Mouse (Mus musculus): ENCODE data around the gene Creb3l2. TPM values are rescaled to one million over a fixed set of nuclear protein-coding genes. Genes with fewer than 3 reads are reported as not detected.
A peak's percentile ranks its signal among the peaks of the same experiment; 100 is the strongest.

The Creb3l2 gene
- polyA plus RNA-seq, 1 experiment = 6.6 TPM

GRCm38 (mm10) chr6:37322088-37322487, 119.9 kb downstream of the Creb3l2 start:
- H3K4me3 ChIP-seq (ENCODE audit: insufficient read depth, low read depth, low read length) = no peak overlapping the region
- H3K27ac ChIP-seq (replicated peaks; ENCODE audit: low read depth, low read length) = no peak overlapping the region
- no peaks in the 10 kb centered on the region for H3K4me1 ChIP-seq (ENCODE audit: control insufficient read depth, insufficient read depth, insufficient read length, low read length)

- H3K4me3 ChIP-seq (ENCODE audit: insufficient read depth, low read depth, low read length) = no peak overlapping the region
- H3K27ac ChIP-seq (replicated peaks; ENCODE audit: low read depth, low read length) = no peak overlapping the region
- no peaks in the 10 kb centered on the region for H3K4me1 ChIP-seq (ENCODE audit: control insufficient read depth, insufficient read depth, insufficient read length, low read length)
These were observed 124.0 kb downstream of the Creb3l2 start for GRCm38 (mm10) chr6:37317904-37318303.

GRCm38 (mm10) chr6:37315440-37315839, 126.5 kb downstream of the Creb3l2 start:
- Histone ChIP-seq H3K4me3 (ENCODE audit: insufficient read depth, low read depth, low read length) (no peak overlapping the region), H3K4me1 (ENCODE audit: control insufficient read depth, insufficient read depth, insufficient read length, low read length) (no peaks in the 10 kb centered on the region), H3K27ac (replicated peaks; ENCODE audit: low read depth, low read length) (no peak overlapping the region)

DNA sequence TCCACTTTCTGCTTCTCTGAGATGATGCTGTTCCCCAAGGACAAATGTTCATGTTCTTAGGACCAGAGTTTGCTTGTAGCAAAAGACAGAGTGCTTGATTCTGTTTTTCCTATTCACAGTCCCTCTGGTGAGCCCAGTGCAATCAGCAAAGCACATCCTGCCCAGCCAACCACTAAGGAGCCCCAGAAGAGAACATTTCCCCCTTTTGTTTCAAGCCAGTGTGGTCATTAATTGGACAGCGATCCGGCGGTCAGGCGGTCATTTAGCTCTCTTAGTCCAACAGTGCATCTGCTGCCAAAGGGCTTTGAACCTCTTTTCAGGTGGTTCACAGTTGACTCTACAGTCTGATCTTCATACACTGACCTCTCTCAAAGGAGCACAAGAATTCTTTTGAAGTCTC, 131.3 kb downstream of the Creb3l2 start:
- Histone ChIP-seq H3K4me3 (ENCODE audit: insufficient read depth, low read depth, low read length) (no peak overlapping the region), H3K4me1 (ENCODE audit: control insufficient read depth, insufficient read depth, insufficient read length, low read length) (no peaks in the 10 kb centered on the region), H3K27ac (replicated peaks; ENCODE audit: low read depth, low read length) (no peak overlapping the region)

DNA sequence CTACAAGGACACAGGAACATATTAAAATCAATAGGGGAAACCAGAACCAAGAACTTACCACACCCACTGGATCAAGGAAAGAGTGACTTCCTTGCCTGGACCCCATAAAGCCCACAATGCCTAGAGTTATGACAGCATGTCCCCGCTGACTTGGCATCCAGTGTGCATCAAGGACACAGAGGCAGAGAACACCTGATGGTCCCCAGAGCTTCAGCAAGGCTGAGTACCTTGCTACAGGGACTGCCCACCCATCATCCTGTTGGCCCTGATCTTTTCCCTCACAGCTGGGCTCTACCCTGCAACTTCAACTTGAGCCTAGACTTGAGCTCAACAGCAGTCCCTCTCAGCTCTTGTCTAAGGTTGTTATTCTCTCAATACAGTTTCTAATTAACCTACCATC, 135.3 kb downstream of the Creb3l2 start:
- no peaks in the 10 kb centered on the region for H3K4me1 ChIP-seq (ENCODE audit: control insufficient read depth, insufficient read depth, insufficient read length, low read length)
- H3K4me3 ChIP-seq (ENCODE audit: insufficient read depth, low read depth, low read length) = no peak overlapping the region
- no peak overlapping the region for H3K27ac ChIP-seq (replicated peaks; ENCODE audit: low read depth, low read length)

GRCm38 (mm10) chr6:37300492-37300891, 141.5 kb downstream of the Creb3l2 start:
- Histone ChIP-seq H3K4me3 (ENCODE audit: insufficient read depth, low read depth, low read length) (no peak overlapping the region), H3K27ac (replicated peaks; ENCODE audit: low read depth, low read length) (no peak overlapping the region), H3K4me1 (ENCODE audit: control insufficient read depth, insufficient read depth, insufficient read length, low read length) (no peaks in the 10 kb centered on the region; the same call in 1 of the 2 replicates)

DNA sequence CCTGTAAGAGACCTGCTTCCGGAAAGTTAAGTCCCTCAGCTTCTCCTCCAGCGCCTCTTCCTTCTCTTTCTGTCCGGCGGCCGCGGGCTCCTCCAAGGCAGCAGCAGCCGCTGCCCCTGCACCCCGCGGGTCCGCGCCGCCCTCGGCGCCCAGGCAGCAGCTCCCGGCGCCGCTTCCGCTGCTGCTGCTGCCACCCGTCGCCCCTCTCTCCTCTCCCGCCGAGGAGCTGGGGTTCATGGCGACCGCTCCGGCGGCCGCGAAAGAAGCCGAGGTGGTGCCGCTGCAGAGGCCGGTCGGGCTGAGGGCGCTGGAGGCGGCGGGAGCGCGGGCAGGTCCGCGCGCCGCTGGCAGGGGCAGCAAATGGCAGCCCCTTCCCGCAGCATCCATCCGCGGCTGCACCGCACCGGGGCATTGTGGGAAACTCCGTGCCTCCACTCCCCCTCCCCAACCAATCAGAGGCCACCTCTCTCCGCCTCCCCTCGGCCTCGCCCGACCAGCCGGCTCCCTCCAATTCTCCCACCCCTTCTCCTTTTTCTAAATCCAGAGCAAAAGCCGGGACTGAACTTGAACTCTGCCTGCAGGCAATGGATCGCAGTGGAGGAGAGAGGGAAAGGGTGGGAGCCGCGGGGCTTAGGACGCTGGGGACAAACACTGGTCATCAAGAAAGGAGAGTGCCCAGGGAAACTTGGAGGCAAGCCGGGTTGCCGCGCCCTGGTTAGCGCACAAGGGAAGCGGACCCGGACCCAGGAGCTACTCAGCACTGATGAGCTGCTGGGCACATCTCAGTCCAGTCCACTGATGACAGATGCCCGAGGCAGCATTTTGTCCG, 142.2 kb downstream of the Creb3l2 start, which contains the start of gene Dgki:
Gene Dgki (minus strand): TSS at position 623 of the 829 bp plus-strand sequence.
- Histone ChIP-seq H3K4me1 (ENCODE audit: control insufficient read depth, insufficient read depth, insufficient read length, low read length) (no peaks in the 10 kb centered on the region; the same call in 1 of the 2 replicates), H3K4me3 (ENCODE audit: insufficient read depth, low read depth, low read length) (peak within 1 kb of the TSS; percentile 44), H3K27ac (replicated peaks; ENCODE audit: low read depth, low read length) (no peak within 1 kb of the TSS)

GRCm38 (mm10) chr6:37298982-37299381, 143.0 kb downstream of the Creb3l2 start:
- Histone ChIP-seq H3K27ac (replicated peaks; ENCODE audit: low read depth, low read length) (no peak overlapping the region), H3K4me3 (ENCODE audit: insufficient read depth, low read depth, low read length) (peak overlapping the region; percentile 44; the same call in 1 of the 2 replicates), H3K4me1 (ENCODE audit: control insufficient read depth, insufficient read depth, insufficient read length, low read length) (no peaks in the 10 kb centered on the region; the same call in 1 of the 2 replicates)

GRCm38 (mm10) chr6:37297744-37298482, 144.0 kb downstream of the Creb3l2 start:
- Histone ChIP-seq H3K4me3 (ENCODE audit: insufficient read depth, low read depth, low read length) (no peak overlapping the region), H3K27ac (replicated peaks; ENCODE audit: low read depth, low read length) (no peak overlapping the region), H3K4me1 (ENCODE audit: control insufficient read depth, insufficient read depth, insufficient read length, low read length) (no peaks in the 10 kb centered on the region; the same call in 1 of the 2 replicates)

DNA sequence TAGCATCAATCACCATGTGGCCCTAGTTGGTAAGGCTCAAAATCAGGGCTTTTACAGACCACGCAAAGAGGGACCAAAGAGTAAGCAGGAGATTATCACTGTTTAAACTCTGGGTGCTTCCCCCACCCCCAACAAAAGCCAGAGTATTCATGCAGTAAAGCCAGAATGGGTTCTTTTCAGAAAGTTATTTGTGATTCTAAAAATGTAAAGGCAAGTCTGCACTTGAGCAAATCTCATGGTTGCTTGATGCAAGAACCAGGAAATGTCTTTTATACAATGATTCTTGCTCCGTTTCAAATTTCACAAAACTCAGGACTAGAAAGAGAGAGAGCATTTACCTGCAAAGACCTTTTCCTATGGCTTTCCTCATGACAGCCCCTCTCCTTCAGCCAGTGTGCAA, 149.9 kb downstream of the Creb3l2 start:
- Histone ChIP-seq H3K27ac (replicated peaks; ENCODE audit: low read depth, low read length) (no peak overlapping the region), H3K4me3 (ENCODE audit: insufficient read depth, low read depth, low read length) (no peak overlapping the region)

GRCm38 (mm10) chr6:37291171-37291570, 150.8 kb downstream of the Creb3l2 start:
- no peak overlapping the region for H3K4me3 ChIP-seq (ENCODE audit: insufficient read depth, low read depth, low read length)
- H3K27ac ChIP-seq (replicated peaks; ENCODE audit: low read depth, low read length) = no peak overlapping the region

More for the DNA sequence above, 149.9 kb downstream of the Creb3l2 start:
- H3K4me1 ChIP-seq (ENCODE audit: control insufficient read depth, insufficient read depth, insufficient read length, low read length) = no peaks in the 10 kb centered on the region

DNA sequence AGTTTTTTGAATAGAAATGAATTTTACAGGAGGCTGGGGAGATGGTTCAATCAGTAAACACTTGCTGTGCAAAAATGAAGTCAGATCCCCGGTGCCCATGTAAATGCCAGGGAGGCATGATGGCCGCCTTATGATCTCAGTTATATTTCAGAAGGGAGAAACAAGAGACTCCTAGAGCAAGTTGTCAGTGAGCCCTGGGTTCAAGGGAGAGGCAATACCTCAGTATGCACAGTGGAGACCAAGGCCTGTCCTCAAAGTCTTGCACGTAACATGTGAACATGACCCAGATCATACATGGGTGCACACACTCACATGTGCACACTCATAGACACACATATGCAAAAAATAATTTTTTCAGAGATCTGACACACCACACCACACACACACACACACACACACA, 151.3 kb downstream of the Creb3l2 start:
- H3K4me3 ChIP-seq (ENCODE audit: insufficient read depth, low read depth, low read length) = no peak overlapping the region
- H3K27ac ChIP-seq (replicated peaks; ENCODE audit: low read depth, low read length) = no peak overlapping the region
- no peaks in the 10 kb centered on the region for H3K4me1 ChIP-seq (ENCODE audit: control insufficient read depth, insufficient read depth, insufficient read length, low read length)

More at GRCm38 (mm10) chr6:37291171-37291570, 150.8 kb downstream of the Creb3l2 start:
- no peaks in the 10 kb centered on the region for H3K4me1 ChIP-seq (ENCODE audit: control insufficient read depth, insufficient read depth, insufficient read length, low read length)

DNA sequence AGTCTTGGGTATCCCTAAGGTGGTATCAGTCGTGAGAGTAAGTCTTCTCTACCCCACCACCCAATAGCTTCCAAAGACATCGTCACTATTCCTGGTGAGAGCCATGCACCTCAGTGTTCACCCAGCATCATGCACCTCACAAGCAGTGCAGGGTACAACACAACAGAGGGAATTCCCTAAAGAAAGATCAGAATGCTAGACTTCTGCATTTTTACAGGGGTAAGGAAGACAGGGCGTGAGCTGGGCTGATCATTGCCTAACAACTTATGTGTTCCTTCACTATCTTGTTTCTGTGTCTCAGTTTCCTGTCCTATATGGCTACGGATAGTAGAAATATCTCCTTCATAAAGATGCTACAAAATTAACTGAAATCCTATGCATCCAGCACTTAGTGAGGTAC, 155.8 kb downstream of the Creb3l2 start:
- H3K4me3 ChIP-seq (ENCODE audit: insufficient read depth, low read depth, low read length) = no peak overlapping the region
- H3K4me1 ChIP-seq (ENCODE audit: control insufficient read depth, insufficient read depth, insufficient read length, low read length) = no peaks in the 10 kb centered on the region
- H3K27ac ChIP-seq (replicated peaks; ENCODE audit: low read depth, low read length) = no peak overlapping the region

DNA sequence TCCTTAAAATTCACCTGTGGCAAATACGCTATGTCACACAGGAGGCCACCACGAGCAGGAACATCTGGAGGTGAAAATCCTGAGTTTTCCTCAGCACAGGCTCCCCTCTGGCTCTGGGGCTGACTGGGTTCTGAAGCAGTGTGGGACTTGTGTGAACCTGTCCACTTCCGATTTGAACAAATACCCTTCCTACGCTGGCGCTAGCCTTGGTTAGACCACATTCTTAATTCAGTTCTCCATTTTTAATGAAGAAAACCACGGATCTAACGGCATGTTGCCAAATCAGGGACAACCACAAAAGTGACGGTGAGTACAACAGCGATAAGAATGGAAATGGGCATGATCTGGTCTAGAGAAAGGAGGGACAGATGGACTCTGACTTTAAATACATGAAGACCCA, 157.1 kb downstream of the Creb3l2 start:
- Histone ChIP-seq H3K4me3 (ENCODE audit: insufficient read depth, low read depth, low read length) (no peak overlapping the region), H3K4me1 (ENCODE audit: control insufficient read depth, insufficient read depth, insufficient read length, low read length) (no peaks in the 10 kb centered on the region), H3K27ac (replicated peaks; ENCODE audit: low read depth, low read length) (no peak overlapping the region)

DNA sequence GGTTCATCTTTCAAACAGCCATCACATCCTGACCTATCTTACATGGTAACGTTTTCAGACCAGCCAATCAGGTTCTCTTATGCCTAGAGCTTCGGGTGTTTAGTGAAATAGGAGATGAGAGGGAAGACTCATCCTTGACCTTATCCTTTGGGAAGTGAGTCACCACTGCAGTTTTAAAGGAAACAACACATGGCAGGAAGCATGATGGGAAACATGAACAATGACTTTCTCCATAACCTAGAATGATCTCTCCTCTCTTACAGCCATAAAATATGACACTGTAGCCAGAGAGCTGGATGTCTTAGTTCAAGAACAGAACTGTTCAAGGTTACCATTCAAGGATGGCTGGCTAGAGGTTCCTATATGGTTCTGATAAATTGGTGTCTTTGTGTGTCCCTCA, 158.6 kb downstream of the Creb3l2 start:
- Histone ChIP-seq H3K4me1 (ENCODE audit: control insufficient read depth, insufficient read depth, insufficient read length, low read length) (no peaks in the 10 kb centered on the region), H3K27ac (replicated peaks; ENCODE audit: low read depth, low read length) (no peak overlapping the region), H3K4me3 (ENCODE audit: insufficient read depth, low read depth, low read length) (no peak overlapping the region)

Data from brown adipose tissue, adult 24 weeks (tissue).